Mouse (Mus musculus) liver, embryonic 14.5 days (tissue): ENCODE results near the gene Mtmr14. TPM values are rescaled to one million over a fixed set of nuclear protein-coding genes. Genes with fewer than 3 reads are reported as not detected.
A peak's percentile ranks its signal among the peaks of the same experiment; 100 is the strongest.

ENCODE experiments used
- ATAC-seq: fragments of 200-750 bp; cut with Nextera tagmentation; 2 replicates; pipeline ENCODE4 v1.8.0; 2017; ENCODE audit warnings: moderate number of reproducible peaks, mild to moderate bottlenecking, moderate library complexity; ENCODE audit not compliant: insufficient read depth
- DNase-seq, 3 experiments: peaks; one replicate each; pipeline ENCODE4 v3.0.0-alpha.2; 2012 to 2013; ENCODE audit warnings: low read depth in 3 of 3, low spot score in 3 of 3
- H3K27ac ChIP-seq: fragments of 300-500 bp; sonication (generic); 2 replicates; pipeline ENCODE4 v1.5.1; 2014; ENCODE audit warnings: moderate library complexity, mild to moderate bottlenecking, control low read depth, inconsistent platforms
- H3K27me3 ChIP-seq: fragments of 300-500 bp; sonication (generic); 2 replicates; pipeline ENCODE4 v1.6.1; 2014; ENCODE audit warnings: mild to moderate bottlenecking, low read length, moderate library complexity; ENCODE audit not compliant: control insufficient read depth, insufficient read depth
- H3K36me3 ChIP-seq: fragments of 300-500 bp; sonication (generic); replicated peaks from 2 replicates; pipeline ENCODE4 v1.6.1; 2014; ENCODE audit warnings: low read depth; ENCODE audit not compliant: control insufficient read depth, insufficient read depth
- H3K4me1 ChIP-seq, 2 experiments: fragments of 200-500 bp in 1 of 2; fragments of 300-500 bp in 1 of 2; sonication (generic) in 1 of 2; replicated peaks; 2 replicates each; pipeline ENCODE4 v1.6.1; 2012 to 2014; ENCODE audit warnings: antibody characterized with exemption in 1 of 2, inconsistent platforms in 1 of 2, low read length in 1 of 2; ENCODE audit not compliant: control insufficient read depth in 2 of 2, insufficient read depth in 2 of 2
- H3K4me2 ChIP-seq: fragments of 300-500 bp; sonication (generic); 2 replicates; pipeline ENCODE4 v1.6.1; 2014; ENCODE audit warnings: low read depth, mild to moderate bottlenecking, control low read depth, moderate library complexity
- H3K4me3 ChIP-seq, 2 experiments: fragments of 200-500 bp in 1 of 2; fragments of 300-500 bp in 1 of 2; sonication (generic) in 1 of 2; 2 replicates each; pipeline ENCODE4 v1.5.1; 2012 to 2014; ENCODE audit warnings: low read depth in 2 of 2, low read length in 2 of 2, mild to moderate bottlenecking in 2 of 2, control low read depth in 1 of 2, inconsistent platforms in 1 of 2, moderate library complexity in 1 of 2; ENCODE audit not compliant: insufficient read depth in 1 of 2
- H3K9ac ChIP-seq: fragments of 300-500 bp; sonication (generic); replicated peaks from 2 replicates; pipeline ENCODE4 v1.6.1; 2014; ENCODE audit warnings: mild to moderate bottlenecking, control low read depth, moderate library complexity
- H3K9me3 ChIP-seq: fragments of 300-500 bp; sonication (generic); 2 replicates; pipeline ENCODE4 v1.6.1; 2016; ENCODE audit warnings: low read length, mixed read lengths; ENCODE audit not compliant: control insufficient read depth
- CTCF ChIP-seq: IDR thresholded peaks from 2 replicates; pipeline ENCODE4 v1.5.1; 2016; ENCODE audit warnings: antibody characterized with exemption, low read depth, control low read depth
- EP300 ChIP-seq: IDR thresholded peaks from 2 replicates; pipeline ENCODE4 v1.6.1; 2016; ENCODE audit warnings: antibody characterized with exemption, low read depth
- WGBS: fragments of 180-500 bp; shearing (Covaris S2); extraction: QIAGEN DNeasy Blood & Tissue Kit; methylation state at CpG from one replicate; pipeline ENCODE4 v1.1.7; 2014; ENCODE audit not compliant: insufficient replicate concordance; 5-methylcytosine and 5-hydroxymethylcytosine counted together
- polyA plus RNA-seq, 2 experiments: library from polyadenylated mRNA; depleted of rRNA in 1 of 2; stranded (reverse) in 1 of 2; unstranded in 1 of 2; fragments of >200 nt; fragmentation: Nextera tagmentation in 1 of 2; extraction: Ambion mirVana in 1 of 2; gene quantifications; 2 replicates each; pipeline versions ENCODE4 v1.2.1 to v1.2.3; 2012 to 2014

The Mtmr14 gene
- polyA plus RNA-seq, 2 experiments: 11.6 to 16.0 TPM

- no peak for TF ChIP-seq EP300
- TF ChIP-seq CTCF: no peak
- H3K9ac ChIP-seq: no peak overlapping the region
- H3K9me3 ChIP-seq: no peaks in the 10 kb centered on the region
- H3K36me3 ChIP-seq: no peaks in the 10 kb centered on the region
- H3K4me1 ChIP-seq: no peaks in the 10 kb centered on the region
- ATAC-seq: no peak
- no peak overlapping the region for H3K27ac ChIP-seq
- peaks cover 33% of the 10 kb centered on the region for H3K27me3 ChIP-seq
- H3K4me3 ChIP-seq: no peak overlapping the region
- WGBS: 21% methylated on average over 9 of the region's 9 CpGs
- H3K4me2 ChIP-seq: no peak overlapping the region
- DNase-seq: no peak
Observed at GRCm38 (mm10) chr6:113195596-113195992, 42.0 kb upstream of the Mtmr14 start.

- no peak for TF ChIP-seq EP300
- peak; percentile 33 for TF ChIP-seq CTCF
- Histone ChIP-seq H3K27me3 (no peaks in the 10 kb centered on the region), H3K4me3 (no peak overlapping the region), H3K4me1 (no peaks in the 10 kb centered on the region), H3K4me2 (no peak overlapping the region), H3K36me3 (no peaks in the 10 kb centered on the region), H3K9me3 (no peaks in the 10 kb centered on the region), H3K27ac (no peak overlapping the region), H3K9ac (no peak overlapping the region)
- ATAC-seq (no peak), DNase-seq (no peak)
- 39% methylated on average over 2 of the region's 2 CpGs for WGBS
Observed at GRCm38 (mm10) chr6:113216280-113216679, 21.4 kb upstream of the Mtmr14 start.

- H3K4me3 ChIP-seq: no peak overlapping the region
- 44% methylated on average over 4 of the region's 4 CpGs for WGBS
- ATAC-seq: no peak
- no peak for DNase-seq
- H3K9me3 ChIP-seq: no peaks in the 10 kb centered on the region
- no peak overlapping the region for H3K4me2 ChIP-seq
- H3K9ac ChIP-seq: no peak overlapping the region
- H3K4me1 ChIP-seq: no peaks in the 10 kb centered on the region
- no peak overlapping the region for H3K27ac ChIP-seq
- H3K27me3 ChIP-seq: no peaks in the 10 kb centered on the region
- H3K36me3 ChIP-seq: no peaks in the 10 kb centered on the region
- TF ChIP-seq EP300: no peak
- no peak for TF ChIP-seq CTCF
Observed at GRCm38 (mm10) chr6:113225798-113226197, 11.8 kb upstream of the Mtmr14 start.

- H3K4me1 ChIP-seq: no peaks in the 10 kb centered on the region
- no peak overlapping the region for H3K4me3 ChIP-seq
- H3K36me3 ChIP-seq: no peaks in the 10 kb centered on the region
- H3K9ac ChIP-seq: no peak overlapping the region
- no peak overlapping the region for H3K27ac ChIP-seq
- no peak for TF ChIP-seq EP300
- TF ChIP-seq CTCF: no peak
- H3K27me3 ChIP-seq: no peaks in the 10 kb centered on the region
- no peaks in the 10 kb centered on the region for H3K9me3 ChIP-seq
- no peak overlapping the region for H3K4me2 ChIP-seq
- ATAC-seq (no peak), DNase-seq (no peak)
Observed at GRCm38 (mm10) chr6:113226705-113227104, 10.9 kb upstream of the Mtmr14 start.

- H3K4me3 ChIP-seq: no peak overlapping the region
- no peak overlapping the region for H3K27ac ChIP-seq
- 51% methylated on average over 5 of the region's 5 CpGs for WGBS
- no peaks in the 10 kb centered on the region for H3K27me3 ChIP-seq
- no peak for TF ChIP-seq CTCF
- no peak for TF ChIP-seq EP300
- no peaks in the 10 kb centered on the region for H3K36me3 ChIP-seq
- no peak for DNase-seq
- no peaks in the 10 kb centered on the region for H3K9me3 ChIP-seq
- peaks cover 7 to 10% of the 10 kb centered on the region in 2 experiments for H3K4me1 ChIP-seq
- H3K4me2 ChIP-seq: no peak overlapping the region
- ATAC-seq: no peak
- H3K9ac ChIP-seq: no peak overlapping the region
Observed at GRCm38 (mm10) chr6:113235141-113235540, 2.5 kb upstream of the Mtmr14 start.
